Mouse (Mus musculus) layer of hippocampus, postnatal 25 days (tissue): ENCODE measurements at regions not wholly inside any gene's neighbourhood (a gene's known extent, or its start where the extent isn't known, plus 50 kb on each side); places are given as distances from the start of the nearest gene placed in this dataset.
A peak's percentile ranks its signal among the peaks of the same experiment; 100 is the strongest.

Experiments used
- DNase-seq, 2 experiments: peaks; one replicate each; pipeline ENCODE4 v3.0.0; 2022; ENCODE audit warnings: mixed read lengths in 2 of 2, low spot score in 1 of 2; ENCODE audit errors: extremely low spot score in 1 of 2

DNA sequence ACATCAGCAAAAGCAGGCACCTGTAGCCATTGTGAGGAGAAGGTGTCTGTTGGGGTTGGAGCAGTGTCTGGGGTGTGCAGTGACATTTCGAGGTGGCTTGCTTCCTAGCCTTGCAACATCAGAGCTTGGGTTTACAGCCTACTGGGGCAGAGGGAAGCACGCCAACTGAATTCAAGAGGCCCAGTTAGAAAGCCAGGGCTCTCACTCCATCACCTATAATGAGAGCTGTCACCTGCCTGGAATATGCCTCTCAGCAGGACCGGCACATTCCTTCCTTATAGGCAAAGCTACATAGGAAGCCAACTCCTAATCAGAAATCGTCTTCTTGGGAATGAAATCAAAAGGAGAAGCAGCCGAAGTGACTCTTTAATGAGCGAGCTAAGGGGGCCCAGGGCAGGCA lies 337.2 kb downstream of the Pmp22 start:
- DNase-seq, result no peak

DNA sequence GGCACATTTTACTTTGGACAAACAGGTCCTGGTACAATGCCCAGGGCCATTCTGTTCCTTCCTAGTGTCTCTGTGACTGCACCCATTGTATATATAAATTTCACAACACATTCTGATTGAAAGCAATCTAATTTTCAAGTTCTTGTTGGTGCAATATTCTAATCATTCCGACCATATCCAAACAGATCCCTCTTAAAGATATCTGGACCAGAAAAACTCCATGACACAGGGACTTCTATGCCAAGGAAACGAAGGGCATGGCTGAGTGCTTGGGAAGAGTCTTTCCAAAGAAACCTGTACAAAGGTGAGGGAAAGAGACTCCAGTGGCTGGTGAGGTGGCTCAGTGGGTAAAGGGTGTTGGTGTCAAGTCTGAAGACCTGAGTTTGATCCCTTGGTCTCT lies 337.8 kb downstream of the Pmp22 start:
- DNase-seq, result no peak

DNA sequence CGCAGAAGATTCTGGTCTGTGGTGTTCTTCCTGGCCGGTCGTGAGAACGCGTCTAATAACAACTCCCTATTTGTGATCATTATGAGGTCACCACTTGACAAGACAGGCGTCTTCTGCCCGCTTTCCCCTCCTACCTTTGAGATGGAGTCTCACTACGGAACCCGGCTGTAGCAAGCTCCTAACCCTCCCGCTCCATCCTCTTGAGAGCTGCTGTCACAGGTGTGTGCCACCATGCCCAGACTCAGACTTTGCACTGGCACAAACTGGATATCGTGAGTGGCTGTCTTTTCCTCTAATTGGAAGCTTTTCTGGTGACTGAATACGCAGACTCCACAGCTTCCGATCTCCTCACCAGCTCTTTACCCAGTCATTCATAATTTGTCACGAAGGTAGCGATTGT lies 346.0 kb downstream of the Pmp22 start:
- no peak for DNase-seq

DNA sequence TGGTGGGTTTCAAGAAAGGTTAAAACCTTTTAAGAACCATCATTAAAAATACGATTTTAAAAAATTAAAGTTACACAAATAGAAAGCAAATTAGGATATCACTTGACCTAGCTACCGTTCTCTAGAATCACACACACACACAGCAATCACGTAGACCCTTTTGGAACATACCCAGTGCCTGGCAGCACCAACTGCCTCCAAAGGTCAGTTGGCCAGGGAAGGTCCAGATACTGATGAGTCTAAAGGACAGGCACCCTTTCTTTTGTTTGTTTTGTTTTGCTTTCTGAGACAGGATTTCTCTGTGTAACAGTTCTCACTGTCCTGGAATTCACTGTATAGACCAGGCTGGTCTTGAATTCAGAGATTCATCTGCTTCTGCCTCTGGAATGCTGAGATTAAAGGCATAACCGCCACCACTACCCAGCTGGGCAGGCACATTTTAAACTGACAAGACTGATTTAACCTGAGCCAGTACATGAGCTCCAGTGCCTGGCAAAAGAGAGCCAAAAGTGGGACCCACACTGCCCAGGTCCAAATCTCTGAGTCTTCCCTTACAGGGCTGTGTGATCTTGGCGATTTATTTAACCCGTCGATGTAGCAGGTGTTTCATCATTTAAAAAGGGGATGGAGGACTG lies 353.0 kb downstream of the Pmp22 start:
- no peak for DNase-seq

DNA sequence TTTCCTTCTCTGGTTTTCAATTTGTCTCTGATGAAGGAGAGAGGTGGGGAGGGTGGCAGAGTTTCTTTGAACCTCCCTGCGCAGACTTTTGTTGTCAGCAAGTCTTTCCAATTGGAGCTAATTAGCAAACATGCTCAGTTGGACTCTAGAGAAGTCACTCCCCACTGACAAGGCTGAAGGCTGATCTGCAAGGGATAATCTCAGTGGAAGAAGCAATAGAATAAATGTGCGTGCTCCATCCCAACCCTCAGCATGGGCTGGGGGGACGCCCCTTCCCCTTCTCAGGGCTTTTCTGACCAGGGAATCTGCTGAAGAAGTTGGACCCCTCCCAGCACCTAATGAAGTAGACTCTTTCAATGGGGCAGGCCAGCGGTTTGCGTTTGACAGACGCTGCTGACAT lies 353.8 kb downstream of the Pmp22 start:
- no peak for DNase-seq

DNA sequence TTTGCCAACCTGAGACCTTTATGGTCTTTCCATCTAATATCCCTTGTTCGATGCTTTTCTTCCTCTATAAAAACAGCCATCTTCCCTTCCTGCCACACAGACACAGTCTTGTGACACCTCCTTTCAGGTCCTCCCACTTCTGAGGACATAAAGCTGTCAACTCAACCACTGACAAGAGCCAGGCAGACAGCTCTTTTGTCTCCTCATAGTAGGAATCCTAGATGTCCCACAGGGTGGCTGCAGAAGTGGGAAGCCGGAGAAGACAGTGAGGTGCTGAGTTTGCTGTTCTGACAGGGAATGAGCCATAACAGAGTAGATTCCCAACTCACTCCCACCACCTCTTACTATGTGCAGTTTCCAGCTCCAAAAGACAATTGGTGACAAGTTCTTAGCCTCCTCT lies 358.4 kb downstream of the Pmp22 start:
- DNase-seq, result no peak

DNA sequence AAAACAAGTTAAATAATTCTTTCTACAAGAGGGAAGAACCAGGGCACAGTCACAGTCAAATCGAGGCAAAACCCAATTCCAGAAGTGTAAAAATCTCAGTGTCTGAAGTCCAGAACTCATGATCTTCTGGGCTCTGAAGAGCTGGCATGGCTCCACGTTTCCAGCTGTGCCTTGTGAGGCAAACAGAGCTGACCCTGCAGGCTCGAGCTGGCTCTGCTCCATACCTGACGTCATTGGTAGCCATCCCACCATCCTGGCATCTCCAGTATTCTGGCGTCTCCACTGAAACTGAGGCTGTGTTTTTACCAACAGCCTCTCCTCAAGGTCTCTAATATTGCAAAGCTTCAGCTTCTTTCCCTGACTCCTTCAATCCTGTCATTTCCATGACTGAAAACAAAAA lies 373.4 kb downstream of the Pmp22 start:
- DNase-seq, result peak in 1 of 2 experiments; percentile 15

DNA sequence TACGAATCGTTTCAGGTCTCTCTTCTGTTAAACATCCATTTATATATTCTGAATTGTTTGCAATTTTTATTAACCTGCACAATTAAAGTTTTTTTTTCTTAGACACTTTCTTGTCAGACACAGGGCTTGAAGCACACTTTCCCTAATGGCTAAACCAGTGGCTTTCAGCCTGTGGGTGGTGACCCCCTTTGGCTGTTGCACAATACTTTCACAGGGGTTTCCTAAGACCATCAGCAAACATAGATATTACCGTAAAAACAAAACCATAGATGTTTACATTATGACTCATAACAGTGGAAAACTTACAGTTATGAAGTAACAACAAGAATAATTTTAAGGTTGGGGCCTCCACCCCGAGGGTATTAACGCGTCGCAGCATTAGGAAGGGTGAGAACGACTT lies 378.6 kb downstream of the Pmp22 start:
- DNase-seq, result no peak

DNA sequence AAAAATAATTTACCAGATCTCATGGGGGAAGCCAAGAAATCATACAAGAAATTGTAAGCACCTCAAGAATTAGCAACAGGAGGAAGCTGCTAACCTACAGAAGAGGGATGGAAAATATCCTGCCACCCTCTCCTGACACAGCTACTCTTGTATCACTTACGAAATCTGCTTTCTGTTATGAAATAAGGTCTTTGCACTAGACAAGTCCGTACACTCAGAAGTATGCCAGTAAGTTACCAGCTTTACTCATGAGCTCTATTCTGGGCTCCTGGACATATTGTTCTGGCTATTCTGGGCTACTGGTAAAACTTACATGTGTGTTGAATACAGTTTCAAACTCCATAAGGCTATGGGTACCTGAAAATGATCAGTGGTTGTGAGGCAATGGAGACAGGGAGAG lies 379.9 kb downstream of the Pmp22 start:
- DNase-seq, result no peak

DNA sequence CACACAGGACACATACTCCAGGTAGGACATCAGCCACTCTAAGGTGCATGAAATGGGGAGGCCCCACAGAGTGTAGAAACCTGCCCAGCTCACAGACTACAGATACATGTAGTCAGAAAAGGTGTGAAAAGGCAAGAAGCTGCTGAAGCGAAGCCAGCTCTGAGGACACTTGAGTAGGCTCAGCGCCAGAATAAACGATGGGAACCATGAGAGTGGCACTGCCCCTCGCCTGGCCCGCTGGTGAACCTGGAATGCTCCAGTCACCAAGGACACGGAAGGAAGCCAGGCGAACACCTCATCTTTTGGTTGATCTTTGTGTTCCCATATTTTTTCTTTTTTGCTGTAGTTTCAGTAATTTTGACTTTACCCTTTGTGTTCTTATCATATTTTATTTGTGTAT lies 381.8 kb downstream of the Pmp22 start:
- DNase-seq, result no peak

DNA sequence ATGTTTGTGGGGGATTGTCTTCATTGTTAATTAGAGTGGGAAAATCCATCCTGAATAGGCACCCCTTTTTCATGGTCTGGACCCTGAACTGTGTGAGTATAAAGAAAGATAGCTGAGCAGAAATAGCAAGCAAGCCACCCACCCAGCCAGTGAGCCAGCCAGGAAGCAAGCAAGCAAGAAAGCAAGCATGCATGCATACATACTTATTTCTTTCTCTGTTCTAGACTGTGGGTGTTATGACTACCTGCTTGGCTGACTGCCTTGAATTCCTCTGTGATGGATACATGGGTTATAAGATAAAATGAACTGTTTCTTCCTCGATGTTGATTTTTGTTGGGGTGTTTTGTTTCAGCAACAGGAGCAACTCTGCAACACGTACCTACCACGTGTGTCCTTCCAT lies 385.8 kb downstream of the Pmp22 start:
- no peak for DNase-seq

DNA sequence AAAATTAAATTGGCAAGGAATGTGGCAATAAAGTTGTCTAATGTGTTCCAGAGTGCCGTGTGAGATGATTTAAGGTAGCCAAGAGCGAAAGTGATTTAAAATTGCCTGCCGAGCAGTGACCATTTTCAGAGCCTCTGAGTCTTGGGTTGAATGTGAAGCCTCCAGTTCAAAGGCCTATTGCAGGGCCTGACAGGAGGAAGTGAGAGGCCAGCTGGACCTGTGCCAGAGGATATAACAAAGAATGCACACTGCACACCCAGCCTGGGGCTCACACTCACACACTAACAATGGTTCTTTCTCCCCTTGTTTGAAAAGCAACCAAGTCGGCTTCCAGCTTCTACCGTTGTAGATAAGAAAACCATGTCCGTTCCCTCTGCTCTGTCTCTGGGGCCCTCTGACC lies 390.1 kb downstream of the Pmp22 start:
- DNase-seq, result no peak

DNA sequence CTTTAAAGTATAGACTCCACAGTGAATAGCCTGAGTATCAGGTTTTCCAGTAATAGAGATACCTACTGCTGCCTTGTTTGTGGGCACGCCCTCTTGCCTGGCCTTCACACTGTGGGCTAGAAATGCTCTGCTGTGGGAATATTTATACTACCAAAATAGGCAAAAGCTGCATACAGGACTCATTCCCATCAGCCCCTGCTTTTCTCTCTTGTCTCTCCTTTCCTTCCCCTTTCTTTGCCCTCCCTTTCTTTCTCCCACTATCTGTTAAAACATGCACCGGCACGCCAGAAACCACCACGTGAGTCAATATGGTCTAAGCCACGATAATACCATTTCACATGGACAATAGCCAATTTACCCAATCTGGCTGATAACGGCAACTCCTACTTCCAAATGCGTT lies 395.5 kb downstream of the Pmp22 start:
- no peak for DNase-seq

DNA sequence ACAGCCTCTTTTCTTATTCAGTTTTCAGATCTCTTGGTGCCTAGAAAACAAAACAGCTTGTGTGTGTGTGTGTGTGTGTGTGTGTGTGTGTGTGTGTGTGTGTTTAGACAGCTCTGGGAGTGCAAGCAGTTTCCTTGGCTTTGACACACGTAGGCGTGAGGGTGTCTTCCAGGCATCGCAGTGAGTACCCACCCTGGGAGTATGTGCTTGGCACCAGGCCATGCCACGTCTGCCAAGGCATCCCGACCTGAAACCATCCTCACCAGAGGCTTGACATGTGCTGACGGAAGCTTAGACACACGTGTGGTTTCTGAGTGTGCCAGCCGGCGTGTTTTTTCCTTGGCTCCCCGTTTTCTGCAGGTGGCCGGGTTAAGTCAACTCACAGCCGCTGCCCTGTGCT lies 396.6 kb downstream of the Pmp22 start:
- no peak for DNase-seq

DNA sequence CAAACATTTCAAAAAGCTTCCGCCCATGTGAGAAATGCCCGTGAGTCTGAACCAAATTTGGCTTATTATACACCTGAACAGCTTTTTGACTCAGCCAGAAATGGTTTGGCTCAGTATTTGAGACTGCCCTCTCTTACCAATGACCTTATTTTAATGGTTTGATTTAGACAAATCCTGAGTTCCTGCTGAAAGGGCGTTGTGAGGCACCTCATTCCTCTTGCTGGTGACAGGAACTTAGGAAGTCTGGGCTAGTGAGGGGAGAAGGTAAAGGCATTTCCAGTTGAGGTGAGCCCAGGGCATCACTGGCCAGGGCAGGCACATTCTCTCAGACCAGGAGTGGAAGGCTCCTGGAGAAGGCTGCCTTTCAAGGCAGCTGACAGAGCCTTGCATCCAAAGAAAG lies 396.1 kb downstream of the Hs3st3b1 start:
- DNase-seq, result no peak

DNA sequence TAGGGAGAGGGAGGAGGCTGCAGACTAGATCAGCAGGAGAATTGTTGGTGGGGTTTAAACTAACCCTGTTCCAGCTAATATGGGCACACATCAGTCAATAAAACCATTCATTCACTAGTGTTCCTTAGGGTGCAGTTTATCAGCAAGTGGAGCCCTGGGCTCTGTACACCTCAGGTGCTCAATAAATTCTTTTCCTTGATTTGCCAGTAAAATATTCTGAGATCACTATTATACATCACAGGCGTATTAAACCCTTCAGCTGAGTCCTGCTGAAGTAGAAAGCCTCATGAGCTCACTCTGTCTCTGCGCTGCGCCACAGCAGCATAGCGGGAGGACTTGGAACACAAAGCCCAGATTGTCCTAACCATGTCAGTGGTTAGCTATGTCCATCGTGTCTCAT lies 389.3 kb downstream of the Hs3st3b1 start:
- no peak for DNase-seq

DNA sequence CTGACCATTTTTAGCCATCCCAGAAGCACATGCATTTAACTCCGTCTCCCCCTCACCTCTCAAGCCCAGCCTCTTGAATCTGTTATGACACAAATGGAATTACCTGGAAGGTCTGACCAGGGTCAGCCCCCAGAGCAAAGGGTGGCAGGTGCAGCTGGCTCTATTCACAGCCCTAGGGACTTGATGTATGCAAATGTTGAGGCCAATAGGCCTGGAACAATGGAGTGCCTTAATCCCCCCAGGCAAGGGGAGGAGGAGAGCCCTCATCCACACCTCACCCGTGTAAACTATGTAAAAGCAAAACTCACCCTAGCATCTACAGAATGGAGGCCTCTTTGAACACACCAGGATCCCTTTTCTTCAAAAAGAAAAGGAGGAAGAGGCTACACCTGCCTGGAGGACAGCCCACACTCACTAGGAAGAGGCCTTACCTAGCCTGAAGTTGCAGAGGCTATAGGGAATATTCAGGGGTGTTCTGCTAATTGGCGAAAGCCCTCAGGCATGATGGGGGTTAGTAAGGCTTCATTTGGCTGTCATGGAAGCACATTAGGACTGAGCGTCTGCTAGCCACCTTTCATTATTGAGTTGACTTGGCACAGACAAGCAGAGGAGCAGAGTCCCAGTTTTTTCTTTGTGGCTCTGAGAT lies 388.4 kb downstream of the Hs3st3b1 start:
- no peak for DNase-seq

DNA sequence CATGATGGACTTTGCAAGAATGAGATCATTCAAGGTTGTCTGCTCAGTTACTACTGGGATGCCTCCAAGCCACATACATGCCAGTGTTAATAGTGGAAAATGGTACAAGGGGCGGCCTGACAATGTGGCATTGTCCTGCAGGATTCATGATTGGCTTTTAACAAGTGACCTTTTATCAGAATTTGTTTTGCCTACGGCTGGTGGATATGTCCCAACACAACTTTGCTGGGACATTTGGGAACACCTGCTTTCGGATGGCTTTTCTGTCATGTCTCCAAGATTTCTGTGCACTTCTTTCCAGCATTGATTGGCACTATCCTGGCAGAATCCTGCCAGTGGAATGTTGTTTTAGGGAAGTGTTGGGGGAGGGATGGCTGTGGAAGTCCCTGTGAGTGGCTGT lies 384.4 kb downstream of the Hs3st3b1 start:
- no peak for DNase-seq

DNA sequence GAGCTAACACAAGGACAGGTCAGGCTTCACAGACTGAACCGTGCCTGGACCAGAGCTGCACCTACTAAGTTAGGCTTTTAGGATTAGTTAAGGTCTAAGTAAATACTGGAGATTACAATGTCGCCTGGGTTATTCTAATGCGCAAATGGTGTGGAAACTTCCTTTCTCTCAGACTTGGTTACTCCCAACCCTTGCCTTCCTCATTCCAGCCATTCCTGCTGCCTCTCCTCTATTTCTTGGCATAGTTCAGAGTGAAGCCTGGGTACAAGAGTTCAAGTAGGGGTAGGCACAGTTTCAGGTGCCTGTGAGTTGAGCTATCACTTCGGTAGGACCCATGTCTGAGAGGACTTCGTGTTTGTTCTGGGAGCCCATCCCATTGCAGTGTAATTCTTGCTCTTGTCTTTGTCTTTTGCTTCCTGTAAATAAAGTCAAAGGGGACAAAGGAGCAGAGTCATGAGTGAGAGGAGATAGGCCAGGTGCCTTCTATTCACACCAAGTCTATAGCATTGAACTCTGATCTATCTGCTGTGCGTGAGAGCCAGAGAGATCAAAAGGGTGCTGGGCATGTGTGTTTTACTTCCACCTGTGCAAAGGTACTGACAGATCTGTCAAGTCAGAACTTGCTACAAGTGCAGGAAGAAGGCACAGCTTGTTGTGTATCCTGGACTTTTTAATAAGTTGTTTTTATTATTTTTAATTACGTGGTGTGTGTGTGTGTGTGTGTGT lies 378.0 kb downstream of the Hs3st3b1 start:
- DNase-seq, result no peak

DNA sequence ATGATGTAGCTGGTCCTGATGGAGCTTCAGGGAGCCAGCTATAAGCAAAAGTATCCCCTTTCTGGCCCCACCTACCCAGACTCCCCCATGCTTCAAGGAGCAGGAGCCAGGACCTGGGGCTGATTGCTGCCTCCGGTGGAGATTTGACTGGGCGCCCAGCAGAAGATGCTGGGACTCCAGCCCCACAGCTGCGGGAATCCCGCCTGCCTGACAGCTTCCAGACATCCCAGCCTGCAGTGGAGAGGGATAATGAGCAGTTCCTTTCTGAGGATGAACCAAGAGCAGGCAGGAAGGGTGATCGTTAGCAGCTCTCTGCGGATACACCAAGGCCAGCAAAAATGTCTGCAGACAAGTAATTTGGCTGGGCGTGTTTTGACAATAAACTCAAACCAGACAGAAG lies 376.6 kb downstream of the Hs3st3b1 start:
- DNase-seq, result no peak

DNA sequence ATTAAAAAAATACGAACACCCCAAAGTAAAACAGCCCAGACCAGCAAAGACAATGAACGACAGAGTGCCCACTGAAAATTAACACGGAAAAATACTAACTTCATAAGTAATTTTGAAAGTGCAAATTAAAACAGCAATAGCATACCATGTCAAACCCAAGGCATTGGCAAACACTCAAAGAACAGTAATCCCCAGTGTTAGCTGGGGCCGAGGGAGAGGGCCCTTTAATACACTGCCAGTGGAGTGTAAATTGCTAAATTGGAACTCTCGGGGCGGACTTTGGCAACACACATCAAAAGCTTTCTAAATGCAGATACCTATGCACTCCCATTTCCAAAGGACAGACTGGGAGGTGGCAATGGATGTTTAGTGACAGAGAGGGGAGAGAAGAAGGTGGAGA lies 361.6 kb downstream of the Hs3st3b1 start:
- no peak for DNase-seq

DNA sequence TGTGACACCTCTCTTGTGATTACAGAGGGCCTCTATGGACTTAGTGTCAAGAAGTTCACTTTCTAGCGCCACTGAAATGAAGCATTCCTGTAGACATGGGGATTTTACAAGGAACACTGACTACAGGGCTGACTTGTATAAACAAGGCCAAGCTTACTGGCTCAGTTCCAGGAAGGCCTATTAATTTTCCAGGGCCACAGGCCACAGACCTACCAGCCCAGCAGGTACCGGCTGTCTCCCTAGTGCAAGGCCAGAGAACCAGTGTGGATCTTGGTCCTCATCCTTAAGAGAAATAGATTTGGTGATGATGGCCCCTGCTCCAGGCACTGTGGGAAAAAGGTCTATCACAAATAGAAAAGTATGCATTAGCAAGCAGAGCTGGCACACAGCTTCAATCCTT lies 359.4 kb downstream of the Hs3st3b1 start:
- no peak for DNase-seq
